Mouse (Mus musculus) kidney, postnatal 25 days (tissue): ENCODE data around the gene Gm15737.
A peak's percentile ranks its signal among the peaks of the same experiment; 100 is the strongest.

Source experiments
- DNase-seq, 2 experiments: peaks; one replicate each; pipeline ENCODE4 v3.0.0; 2021; ENCODE audit warnings: mixed read lengths in 2 of 2

The Gm15737 gene

GRCm38 (mm10) chr6:92876121-92876520 lies 7.0 kb downstream of the Gm15737 start:
- no peak for DNase-seq

GRCm38 (mm10) chr6:92877236-92877635 lies 8.1 kb downstream of the Gm15737 start:
- no peak for DNase-seq

DNA sequence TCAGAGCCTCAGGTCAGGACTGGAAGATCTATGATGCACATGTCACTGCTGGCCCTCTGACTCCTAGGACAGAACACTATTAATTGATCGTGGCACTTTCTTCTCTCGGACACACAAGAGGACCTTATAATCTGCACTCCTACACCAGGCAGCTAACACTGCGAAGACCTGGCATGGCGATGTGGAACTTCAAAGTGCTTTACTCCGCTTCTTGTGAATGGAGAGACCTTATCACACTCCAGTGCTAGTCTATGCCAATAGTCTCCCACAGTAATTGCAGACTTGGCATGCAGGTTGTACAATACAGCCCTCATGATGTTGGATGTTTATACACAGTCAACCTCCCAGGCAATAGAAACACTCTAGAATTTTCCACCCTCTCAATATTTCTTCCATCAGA lies 9.6 kb downstream of the Gm15737 start:
- no peak for DNase-seq

DNA sequence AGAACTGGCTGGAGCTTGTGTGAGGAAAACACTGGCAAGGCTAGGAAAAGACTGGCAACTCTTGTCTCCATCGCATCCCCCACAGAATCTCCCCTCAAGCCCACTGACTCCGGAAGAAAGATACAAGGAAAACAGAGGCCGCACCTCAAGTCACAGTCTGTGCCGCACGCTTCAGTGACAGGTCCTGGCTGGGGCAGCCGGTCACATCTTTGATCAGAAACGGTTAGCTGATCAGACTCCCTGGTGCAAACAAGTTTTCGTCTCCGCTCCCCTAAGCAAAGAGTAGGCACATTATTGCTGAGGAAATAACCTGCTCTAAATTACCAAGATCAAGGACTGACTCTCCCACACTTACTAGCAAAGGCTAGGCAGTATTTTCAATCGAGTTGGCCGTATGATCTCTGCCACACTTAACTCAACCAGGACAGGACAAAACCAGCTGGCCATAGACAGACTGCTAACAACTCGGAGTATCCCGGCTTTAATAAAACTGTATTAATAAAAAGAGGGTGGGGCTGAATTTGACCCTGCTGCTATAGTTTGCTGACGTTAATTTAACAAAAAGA lies 10.6 kb downstream of the Gm15737 start:
- no peak for DNase-seq

GRCm38 (mm10) chr6:92882446-92882845 lies 13.3 kb downstream of the Gm15737 start:
- DNase-seq = no peak

GRCm38 (mm10) chr6:92883131-92883900 lies 14.2 kb downstream of the Gm15737 start:
- DNase-seq = peak; percentile 45 to 59

DNA sequence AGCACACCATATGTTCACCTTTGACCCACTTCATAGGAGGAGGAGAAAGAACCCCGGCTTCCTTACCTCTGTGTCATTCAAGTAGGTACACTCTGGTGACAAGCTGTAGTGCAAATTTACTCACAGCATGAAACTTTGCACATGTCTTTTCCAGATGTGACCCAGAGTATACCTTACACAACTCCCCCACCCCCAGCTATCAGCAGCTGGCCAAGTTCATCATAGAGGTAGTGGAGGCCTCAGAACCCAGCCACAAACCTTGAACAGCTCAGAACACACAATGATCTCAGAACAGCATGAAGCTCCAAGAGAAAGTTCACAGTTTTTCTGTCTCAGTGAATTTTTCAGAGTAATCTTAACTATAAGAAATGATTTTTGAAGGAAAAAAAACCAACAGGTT lies 22.4 kb downstream of the Gm15737 start:
- no peak for DNase-seq

DNA sequence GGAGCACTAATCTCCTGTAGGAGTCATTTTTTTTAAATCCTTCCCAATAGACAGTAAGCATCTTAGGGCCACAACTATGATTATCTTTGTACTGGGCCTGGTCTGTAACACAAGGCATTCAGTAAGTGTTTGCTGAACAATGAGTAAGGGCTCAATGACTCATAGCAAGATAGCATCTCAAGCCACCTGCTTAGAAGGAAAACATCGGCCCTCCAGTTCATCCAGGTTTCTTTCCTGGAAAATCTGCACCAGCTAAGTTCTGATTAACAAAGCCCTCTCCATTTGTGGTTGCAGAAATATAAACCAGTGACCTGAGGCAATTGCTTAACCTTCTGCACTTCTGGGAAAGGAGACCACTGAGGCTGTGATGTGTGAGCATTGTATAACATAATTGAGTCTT lies 34.9 kb downstream of the Gm15737 start:
- DNase-seq = no peak

- no peak for DNase-seq
These were observed 35.3 kb downstream of the Gm15737 start for GRCm38 (mm10) chr6:92904491-92904890.

GRCm38 (mm10) chr6:92905922-92906321 lies 36.8 kb downstream of the Gm15737 start:
- DNase-seq = peak; percentile 62 to 73

GRCm38 (mm10) chr6:92909361-92909760 lies 40.2 kb downstream of the Gm15737 start:
- DNase-seq = peak in 1 of 2 experiments; percentile 57

DNA sequence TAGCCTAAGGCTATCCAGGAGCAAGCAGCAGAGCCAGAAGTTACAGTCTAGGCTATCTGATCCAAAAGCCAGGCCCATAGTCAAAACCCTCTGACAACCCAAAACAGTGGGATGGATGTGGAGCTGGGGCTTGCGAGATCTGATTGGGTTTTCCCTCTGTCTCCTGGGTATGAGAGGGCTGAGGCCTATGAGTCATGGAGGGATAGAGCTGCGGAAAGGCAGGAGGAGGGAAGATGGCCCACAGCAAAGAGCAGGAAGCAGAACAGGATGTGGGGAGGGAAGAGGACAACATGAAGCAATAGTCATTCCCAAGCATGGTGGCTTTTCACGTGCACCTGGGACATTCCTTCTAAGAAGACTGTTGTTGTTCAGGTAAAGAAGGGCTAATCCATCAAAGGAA lies 41.5 kb downstream of the Gm15737 start:
- no peak for DNase-seq

DNA sequence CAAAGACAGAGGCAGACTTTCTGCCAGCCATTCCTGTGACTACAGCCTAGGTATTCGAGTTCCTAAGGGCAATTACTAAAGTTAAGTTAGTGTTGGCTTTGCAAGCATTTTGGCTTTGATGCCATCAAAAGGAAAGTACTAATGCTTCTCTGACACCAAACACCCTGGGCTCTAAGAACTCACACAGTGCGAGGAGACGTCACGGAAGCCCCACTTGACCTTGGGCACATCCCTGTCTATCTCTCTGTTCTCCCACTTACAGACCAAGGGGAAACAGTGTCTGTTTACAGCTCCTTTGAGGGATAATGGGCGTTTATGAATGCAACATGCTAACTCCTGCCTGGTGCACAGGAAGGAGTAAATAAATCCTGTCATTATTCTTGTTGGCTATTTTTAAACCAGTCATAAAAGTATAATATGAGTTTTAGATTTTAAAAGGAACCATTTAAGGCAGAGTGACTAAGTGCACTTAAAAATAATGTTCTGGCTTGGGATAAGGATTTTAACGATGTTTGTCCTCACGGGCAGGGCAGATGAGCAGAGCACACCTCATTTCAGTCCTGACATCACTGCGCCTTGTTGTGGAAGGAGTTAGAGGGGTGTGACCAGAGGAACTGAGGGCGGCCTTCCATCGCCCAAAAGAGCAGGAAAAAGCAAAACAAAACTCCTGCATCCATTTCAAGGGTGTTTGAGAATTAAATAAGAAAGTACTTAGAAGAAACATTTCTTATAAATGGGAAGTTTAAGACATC lies 52.0 kb downstream of the Gm15737 start:
- peak; percentile 27 to 61 for DNase-seq

- peak; percentile 86 to 90 for DNase-seq
These were observed 52.7 kb downstream of the Gm15737 start for GRCm38 (mm10) chr6:92921843-92922242.

DNA sequence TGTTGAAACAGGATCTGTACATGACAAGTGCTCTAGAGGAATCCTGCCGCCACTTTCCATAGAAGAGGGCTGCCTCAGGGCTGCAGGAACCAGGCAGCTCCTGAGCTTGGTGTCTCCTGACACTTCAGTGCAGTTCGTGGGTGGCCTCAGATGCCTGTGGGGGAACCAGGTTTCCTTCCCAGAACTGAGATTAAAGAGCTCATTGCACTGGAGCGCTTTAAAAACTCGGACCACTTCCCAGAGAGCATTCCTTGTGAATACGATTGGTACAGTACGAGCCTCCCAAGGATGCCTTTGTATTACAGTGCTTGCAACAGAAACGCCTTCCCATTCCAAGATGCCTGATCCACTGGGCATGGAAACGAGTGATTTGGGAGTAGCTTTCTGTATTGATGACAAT lies 55.4 kb downstream of the Gm15737 start:
- no peak for DNase-seq

DNA sequence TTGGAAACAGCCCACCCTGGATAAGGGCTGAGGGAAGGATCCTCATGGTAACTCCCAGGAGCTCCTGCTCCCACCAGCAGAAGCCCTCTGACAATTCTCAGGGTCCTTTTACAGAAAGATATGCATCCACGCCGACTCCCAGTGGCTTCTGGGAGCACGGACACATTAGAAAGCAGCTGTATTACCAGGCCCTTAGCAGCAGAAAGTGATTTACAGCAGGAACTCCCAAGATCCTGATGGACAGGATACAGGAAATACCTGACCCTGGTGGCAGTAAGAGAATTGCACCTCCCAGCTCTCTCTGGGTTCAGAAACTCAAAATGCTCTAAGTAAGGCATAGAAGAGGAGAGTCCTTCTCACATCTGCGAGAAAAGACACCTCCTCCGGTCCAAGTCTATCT lies 59.1 kb downstream of the Gm15737 start:
- no peak for DNase-seq
